Mouse (Mus musculus): ENCODE measurements around the gene Zfp568. TPM values are rescaled to one million over a fixed set of nuclear protein-coding genes. Genes with fewer than 3 reads are reported as not detected.

Zfp568 gene
- 14.0 and 14.1 TPM in 2 replicates for polyA plus RNA-seq (2016; fragmentation: Nextera tagmentation; extraction: Ambion mirVana)

DNA sequence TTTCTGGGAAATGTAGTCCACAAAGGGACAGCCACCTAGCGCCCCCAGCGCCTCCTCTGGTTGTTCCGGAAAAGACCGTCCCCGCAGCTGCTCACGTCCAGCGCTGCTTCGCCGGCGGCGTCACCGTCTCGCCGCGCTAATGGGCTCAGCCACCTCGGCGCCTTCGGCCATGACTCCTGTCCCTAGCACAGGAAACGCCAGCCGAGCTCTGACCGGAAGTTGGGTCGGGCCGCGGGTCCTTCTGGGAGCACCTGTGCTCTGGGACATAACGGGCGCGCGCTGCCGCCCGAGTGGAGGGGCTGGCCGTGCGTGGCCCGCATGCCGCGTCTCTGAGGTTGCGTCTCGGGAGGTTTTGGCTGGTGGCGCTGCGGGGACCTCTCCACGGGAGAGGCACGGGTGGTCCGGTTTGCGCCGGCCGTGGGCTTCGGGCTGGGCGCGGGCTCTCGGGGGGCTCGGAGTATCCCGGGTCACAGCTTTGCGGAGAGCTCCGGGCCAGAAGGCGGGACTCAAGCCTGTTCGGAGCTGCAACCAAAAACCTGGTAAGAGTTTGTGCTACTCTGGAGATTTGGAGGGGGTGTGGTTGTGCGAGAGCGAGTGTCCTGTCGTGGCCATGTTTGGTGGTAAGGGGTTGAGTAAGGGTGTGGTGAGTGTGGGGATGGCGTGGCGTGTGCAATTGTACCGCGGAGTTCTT lies at the start of gene Zfp568:
Gene Zfp568 (plus strand): TSS at position 266 of the 691 bp plus-strand sequence.
- WGBS = under 1% methylated on average over 62 of the region's 62 CpGs
- peak within 1 kb of the TSS; percentile 62 for H3K4me2 ChIP-seq (replicated peaks)
- no peaks in the 10 kb centered on the region for H3K27me3 ChIP-seq
- peak within 1 kb of the TSS; percentile 87 for H3K9ac ChIP-seq (replicated peaks)
- H3K4me1 ChIP-seq = peaks cover 19% of the 10 kb centered on the region
- H3K9me3 ChIP-seq = no peaks in the 10 kb centered on the region
- peaks cover 26% of the 10 kb centered on the region for H3K36me3 ChIP-seq
- H3K27ac ChIP-seq (replicated peaks) = peak within 1 kb of the TSS; percentile 92
- H3K4me3 ChIP-seq = peak within 1 kb of the TSS; percentile 86
- ATAC-seq (ENCODE audit: low FRiP score, low read depth) = peak; percentile 97

DNA sequence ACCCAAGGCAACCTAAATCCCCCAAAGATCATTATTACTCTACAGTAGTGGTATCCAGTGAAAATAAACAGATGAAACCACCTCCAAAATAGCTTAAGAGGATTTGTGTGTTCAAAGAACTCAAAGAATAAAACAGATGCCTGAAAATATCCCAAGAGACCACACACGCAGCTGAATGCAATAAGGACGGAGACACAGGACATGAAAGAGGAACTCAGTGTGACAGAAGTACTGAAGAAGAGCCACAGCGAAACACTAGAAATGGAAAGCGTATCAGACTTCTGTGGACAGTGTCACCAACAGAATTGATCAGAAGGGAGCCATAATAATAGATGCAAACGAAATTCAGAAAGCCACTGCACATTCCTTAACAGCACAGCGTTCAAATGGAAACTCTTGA lies 44.9 kb upstream of the Zfp568 start:
- no peaks in the 10 kb centered on the region for H3K27me3 ChIP-seq
- H3K4me2 ChIP-seq (replicated peaks) = no peak overlapping the region
- H3K9ac ChIP-seq (replicated peaks) = no peak overlapping the region
- H3K4me1 ChIP-seq = no peaks in the 10 kb centered on the region
- WGBS = 77% methylated on average over 6 of the region's 6 CpGs
- ATAC-seq (ENCODE audit: low FRiP score, low read depth) = no peak
- H3K9me3 ChIP-seq = no peaks in the 10 kb centered on the region
- H3K36me3 ChIP-seq = peaks cover 67% of the 10 kb centered on the region
- H3K4me3 ChIP-seq = no peak overlapping the region
- no peak overlapping the region for H3K27ac ChIP-seq (replicated peaks)

DNA sequence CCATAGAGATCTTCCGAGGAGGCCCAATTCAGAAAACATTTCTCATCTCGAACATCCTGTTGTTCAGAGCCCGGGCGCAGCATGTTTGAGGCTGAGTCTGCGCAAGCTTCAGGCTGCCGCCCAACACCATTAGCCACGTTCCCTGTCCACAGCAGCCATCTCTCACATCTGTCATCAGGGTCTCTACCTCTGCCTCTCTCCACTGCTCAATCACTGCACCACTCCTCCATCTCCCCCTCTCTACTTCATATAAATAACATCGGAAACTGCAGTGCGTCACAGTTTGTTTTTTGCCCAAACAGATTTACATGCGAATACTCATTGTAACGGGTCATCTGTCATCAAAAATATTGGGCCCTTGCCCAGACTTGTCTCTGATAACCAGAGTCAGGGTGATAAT lies 42.7 kb upstream of the Zfp568 start:
- H3K27ac ChIP-seq (replicated peaks) = no peak overlapping the region
- no peaks in the 10 kb centered on the region for H3K4me1 ChIP-seq
- no peak overlapping the region for H3K4me2 ChIP-seq (replicated peaks)
- no peak for ATAC-seq (ENCODE audit: low FRiP score, low read depth)
- no peaks in the 10 kb centered on the region for H3K27me3 ChIP-seq
- 93% methylated on average over 11 of the region's 11 CpGs for WGBS
- no peaks in the 10 kb centered on the region for H3K9me3 ChIP-seq
- H3K4me3 ChIP-seq = no peak overlapping the region
- H3K9ac ChIP-seq (replicated peaks) = no peak overlapping the region
- peaks cover 45% of the 10 kb centered on the region for H3K36me3 ChIP-seq

DNA sequence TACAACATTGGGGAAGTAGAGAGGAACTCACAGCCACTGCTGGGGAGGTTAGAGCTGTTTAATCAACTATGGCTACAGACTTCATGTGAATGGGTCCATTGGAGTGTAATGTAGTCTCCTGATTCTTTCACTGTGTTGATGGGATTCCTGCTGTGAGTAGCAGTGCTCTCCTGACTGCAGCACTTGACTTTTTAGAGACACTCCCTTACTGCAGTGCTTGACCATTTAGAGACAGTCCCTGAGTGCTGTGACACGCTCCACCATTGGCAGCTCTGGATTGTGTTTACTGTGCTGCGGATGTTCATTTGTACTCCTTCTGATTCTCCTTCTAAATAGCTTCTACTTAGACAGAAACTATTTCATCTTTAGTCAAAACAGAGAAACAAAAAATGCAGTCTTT lies 41.0 kb upstream of the Zfp568 start:
- 51% methylated on average over 2 of the region's 2 CpGs for WGBS
- Histone ChIP-seq H3K9me3 (no peaks in the 10 kb centered on the region), H3K27ac (replicated peaks) (no peak overlapping the region), H3K36me3 (peaks cover 36% of the 10 kb centered on the region), H3K4me3 (no peak overlapping the region), H3K4me2 (replicated peaks) (no peak overlapping the region), H3K9ac (replicated peaks) (no peak overlapping the region), H3K4me1 (no peaks in the 10 kb centered on the region), H3K27me3 (no peaks in the 10 kb centered on the region)
- ATAC-seq (ENCODE audit: low FRiP score, low read depth) = no peak

DNA sequence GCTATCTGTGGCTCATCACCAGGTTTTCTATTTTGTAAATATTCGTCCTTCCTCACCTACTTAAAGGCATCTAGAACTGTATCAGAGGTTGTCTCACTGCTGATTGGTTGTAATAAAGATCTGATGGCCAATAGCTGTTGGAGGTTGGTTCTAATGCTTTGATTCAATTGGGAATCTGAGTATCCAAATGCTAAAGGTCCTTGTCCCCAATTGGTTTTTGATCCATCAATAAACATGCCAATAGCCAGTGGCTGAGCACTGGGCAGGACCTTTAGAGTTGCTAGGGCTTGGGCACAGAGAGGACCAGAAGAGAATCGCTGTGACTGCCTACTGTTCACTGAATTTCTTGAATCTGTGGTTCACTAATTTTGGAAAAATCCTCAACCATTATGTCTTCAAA lies 40.0 kb upstream of the Zfp568 start:
- Histone ChIP-seq H3K4me2 (replicated peaks) (no peak overlapping the region), H3K27me3 (no peaks in the 10 kb centered on the region), H3K9ac (replicated peaks) (no peak overlapping the region), H3K36me3 (peaks cover 39% of the 10 kb centered on the region), H3K27ac (replicated peaks) (no peak overlapping the region), H3K9me3 (no peaks in the 10 kb centered on the region), H3K4me3 (no peak overlapping the region), H3K4me1 (no peaks in the 10 kb centered on the region)
- ATAC-seq (ENCODE audit: low FRiP score, low read depth) = no peak
- 78% methylated on average over 2 of the region's 2 CpGs for WGBS

DNA sequence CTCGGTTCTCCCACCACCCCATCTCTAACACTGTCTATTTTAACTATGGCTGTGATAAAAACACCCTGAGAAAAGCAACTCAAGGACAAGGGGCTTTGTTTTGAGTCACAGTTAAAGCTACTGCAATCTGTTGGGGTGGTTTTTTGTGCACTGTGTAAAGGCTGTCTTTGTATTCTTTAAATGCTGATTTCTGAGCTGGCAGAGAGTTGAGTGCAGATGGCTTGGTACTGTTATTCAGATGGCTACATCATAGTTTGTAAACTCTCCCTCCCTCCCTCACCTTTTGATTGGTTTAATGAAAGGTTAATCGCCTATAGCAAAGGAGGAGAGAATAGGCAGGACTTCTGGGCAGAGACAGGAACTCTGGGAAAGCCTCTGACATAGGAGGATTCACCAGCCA lies 39.6 kb upstream of the Zfp568 start:
- H3K27ac ChIP-seq (replicated peaks) = no peak overlapping the region
- WGBS = 62% methylated on average over 2 of the region's 2 CpGs
- H3K4me2 ChIP-seq (replicated peaks) = no peak overlapping the region
- H3K9me3 ChIP-seq = no peaks in the 10 kb centered on the region
- H3K4me3 ChIP-seq = no peak overlapping the region
- H3K4me1 ChIP-seq = no peaks in the 10 kb centered on the region
- ATAC-seq (ENCODE audit: low FRiP score, low read depth) = no peak
- peaks cover 43% of the 10 kb centered on the region for H3K36me3 ChIP-seq
- H3K9ac ChIP-seq (replicated peaks) = no peak overlapping the region
- no peaks in the 10 kb centered on the region for H3K27me3 ChIP-seq

DNA sequence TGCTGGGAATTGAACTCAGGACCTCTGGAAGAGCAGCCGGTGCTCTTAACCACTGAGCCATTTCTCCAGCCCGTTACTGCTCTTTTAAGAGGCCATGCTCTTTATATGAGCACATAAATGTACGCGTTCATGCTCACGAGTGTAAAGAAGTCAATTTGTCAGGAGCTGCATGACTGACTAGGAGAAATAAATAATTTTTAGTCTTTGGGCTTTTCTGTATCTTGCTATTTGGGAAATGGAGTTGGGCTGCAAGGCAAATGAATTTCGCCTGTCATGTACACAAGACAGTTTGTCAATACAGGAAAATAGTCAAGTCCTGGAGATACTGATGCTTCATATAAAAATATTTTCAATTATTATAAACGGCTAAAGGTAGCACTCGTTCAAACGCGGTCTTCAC lies 30.7 kb upstream of the Zfp568 start:
- WGBS = 52% methylated on average over 10 of the region's 10 CpGs

DNA sequence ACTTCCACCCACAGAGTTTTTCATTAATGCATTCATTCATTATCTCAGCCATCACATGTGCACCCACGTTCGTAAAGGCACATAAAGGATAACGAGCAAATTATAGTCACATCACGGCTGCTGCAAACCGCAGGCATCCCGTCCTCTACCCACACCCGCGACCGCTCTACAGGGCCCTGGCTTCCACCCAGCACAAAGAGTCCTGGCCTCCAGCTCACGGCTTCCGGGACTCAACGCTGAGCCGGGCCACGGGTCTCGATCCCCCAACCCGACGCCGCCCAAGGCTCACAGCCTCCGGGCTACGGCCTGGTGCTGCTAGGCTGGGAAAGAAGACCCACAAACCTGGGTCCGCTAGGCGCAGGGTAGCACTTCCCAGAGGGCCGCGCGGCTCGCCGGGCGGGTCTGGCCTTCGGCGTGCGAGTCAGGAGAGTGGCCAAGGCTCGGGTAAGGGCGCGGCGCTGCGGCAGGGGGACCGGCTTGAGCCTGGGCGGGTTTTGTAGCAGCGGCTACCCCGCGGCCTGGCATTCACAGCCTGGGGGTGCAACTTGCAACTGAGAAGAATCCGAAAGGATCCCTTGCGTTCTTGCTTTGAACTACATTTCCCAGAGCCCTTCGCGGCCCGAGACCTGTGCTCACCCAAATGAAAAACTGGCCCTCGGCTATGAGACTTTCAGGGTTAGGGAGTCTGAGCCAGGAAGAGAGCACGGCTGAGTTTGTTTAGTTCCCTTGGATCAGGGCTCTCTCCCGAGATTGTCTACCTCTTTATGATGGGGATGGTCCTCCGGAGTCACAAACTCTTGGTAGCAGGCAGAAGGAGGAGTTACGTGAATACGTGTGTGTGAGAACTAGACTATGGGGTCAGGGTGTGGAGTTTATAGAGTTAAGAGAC lies 30.0 kb upstream of the Zfp568 start, which contains the start of gene Zfp74:
Gene Zfp74 (minus strand): TSS at position 577 of the 889 bp plus-strand sequence.
- peak within 1 kb of the TSS; percentile 61 for H3K4me3 ChIP-seq
- peaks cover 6% of the 10 kb centered on the region; the same call in 1 of the 2 replicates for H3K4me1 ChIP-seq
- H3K27ac ChIP-seq (replicated peaks) = peak within 1 kb of the TSS; percentile 93
- H3K27me3 ChIP-seq = no peaks in the 10 kb centered on the region
- peak within 1 kb of the TSS; percentile 77 for H3K9ac ChIP-seq (replicated peaks)
- peak within 1 kb of the TSS; percentile 59 for H3K4me2 ChIP-seq (replicated peaks)
- 2% methylated on average over 52 of the region's 52 CpGs for WGBS
- ATAC-seq (ENCODE audit: low FRiP score, low read depth) = peak; percentile 94
- peaks cover 26% of the 10 kb centered on the region for H3K36me3 ChIP-seq
- H3K9me3 ChIP-seq = no peaks in the 10 kb centered on the region

More for the DNA sequence above, 30.7 kb upstream of the Zfp568 start:
- peak overlapping the region; percentile 77; the same call in 1 of the 2 replicates for H3K9ac ChIP-seq (replicated peaks)
- peak overlapping the region; percentile 93 for H3K27ac ChIP-seq (replicated peaks)
- H3K27me3 ChIP-seq = no peaks in the 10 kb centered on the region
- H3K4me3 ChIP-seq = peak overlapping the region; percentile 61
- H3K4me2 ChIP-seq (replicated peaks) = peak overlapping the region; percentile 59
- H3K4me1 ChIP-seq = peaks cover 6% of the 10 kb centered on the region; the same call in 1 of the 2 replicates
- peaks cover 31% of the 10 kb centered on the region for H3K36me3 ChIP-seq
- no peak for ATAC-seq (ENCODE audit: low FRiP score, low read depth)
- H3K9me3 ChIP-seq = no peaks in the 10 kb centered on the region

DNA sequence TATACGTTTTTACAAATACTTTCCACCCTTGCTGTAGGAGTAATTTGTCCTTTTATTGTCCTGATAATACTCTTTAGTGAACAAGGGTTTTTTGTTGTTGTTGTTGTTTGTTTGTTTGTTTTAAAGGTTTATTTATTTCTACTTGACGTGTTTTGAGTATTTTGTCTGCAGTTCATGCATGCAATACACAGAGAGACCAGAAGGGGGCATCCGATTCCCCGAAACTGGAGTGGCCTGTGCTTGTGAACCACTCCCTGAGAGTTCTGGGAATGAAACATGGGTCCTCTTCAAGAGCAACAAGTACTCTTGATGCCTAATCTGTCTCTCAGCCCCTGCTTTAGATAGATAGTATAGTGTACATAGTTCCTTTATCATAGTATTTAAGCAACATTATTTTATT lies 29.0 kb upstream of the Zfp568 start:
- Histone ChIP-seq H3K4me2 (replicated peaks) (0 out of 2 replicates have a peak overlapping the region, but pooled peaks have one; percentile 59), H3K9ac (replicated peaks) (no peak overlapping the region), H3K4me1 (peaks cover 6% of the 10 kb centered on the region; the same call in 1 of the 2 replicates), H3K27ac (replicated peaks) (no peak overlapping the region), H3K36me3 (peaks cover 19% of the 10 kb centered on the region), H3K9me3 (no peaks in the 10 kb centered on the region), H3K27me3 (no peaks in the 10 kb centered on the region), H3K4me3 (no peak overlapping the region)
- no peak for ATAC-seq (ENCODE audit: low FRiP score, low read depth)
- 16% methylated on average over 4 of the region's 4 CpGs for WGBS

DNA sequence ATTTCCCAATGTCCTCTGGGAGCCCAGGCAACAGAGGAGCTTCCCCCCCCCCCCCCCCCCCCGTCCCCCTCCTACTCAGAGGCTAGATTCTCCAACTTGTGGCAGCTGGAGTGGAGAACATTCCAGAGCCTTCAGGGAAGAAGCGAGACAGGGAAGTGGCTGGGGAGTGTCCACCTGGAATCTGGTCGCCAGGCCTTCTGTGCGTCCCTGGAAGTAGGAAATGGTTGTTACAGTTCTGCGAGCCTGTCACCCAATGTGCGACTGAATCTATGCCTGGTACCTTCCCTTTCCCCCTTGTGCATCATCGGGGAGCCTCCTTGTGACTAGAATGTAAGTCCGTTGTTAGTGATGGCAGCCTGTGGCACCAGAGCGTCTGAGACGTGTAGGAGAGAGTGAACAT lies 27.5 kb upstream of the Zfp568 start:
- 70% methylated on average over 9 of the region's 10 CpGs for WGBS
- ATAC-seq (ENCODE audit: low FRiP score, low read depth) = no peak
- Histone ChIP-seq H3K27ac (replicated peaks) (no peak overlapping the region), H3K36me3 (peaks cover 3% of the 10 kb centered on the region; the same call in 1 of the 2 replicates), H3K9me3 (no peaks in the 10 kb centered on the region), H3K4me3 (no peak overlapping the region), H3K4me2 (replicated peaks) (no peak overlapping the region), H3K27me3 (no peaks in the 10 kb centered on the region), H3K9ac (replicated peaks) (no peak overlapping the region), H3K4me1 (peaks cover 6% of the 10 kb centered on the region; the same call in 1 of the 2 replicates)

DNA sequence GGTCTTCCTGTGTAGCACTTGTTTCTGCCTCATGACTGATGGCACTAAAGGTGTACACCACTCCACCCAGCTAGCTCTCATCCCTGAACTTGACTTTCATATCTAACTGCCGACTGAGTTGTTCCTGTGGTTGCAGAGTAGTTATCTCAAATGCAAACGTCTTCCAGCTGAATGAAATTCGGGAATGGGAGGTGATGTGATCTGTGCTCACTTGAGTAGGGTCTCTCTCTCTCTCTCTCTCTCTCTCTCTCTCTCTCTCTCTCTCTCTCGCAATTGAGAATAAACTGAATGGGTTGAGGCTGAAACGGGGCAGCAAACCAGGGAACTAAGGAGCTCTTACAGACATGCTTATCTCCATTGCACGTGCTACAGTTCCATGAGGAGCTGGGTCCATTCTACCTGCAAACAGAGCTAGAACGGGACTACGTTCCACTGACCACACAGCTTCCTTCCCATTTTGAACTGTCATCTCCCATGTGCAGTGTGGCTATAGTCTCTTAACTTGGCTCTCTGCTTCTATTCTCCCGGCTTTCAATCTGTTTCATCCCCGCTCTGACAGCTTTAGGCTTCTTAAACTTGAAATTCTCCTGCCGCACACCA lies 25.5 kb upstream of the Zfp568 start:
- WGBS = 88% methylated on average over 11 of the region's 11 CpGs
- H3K36me3 ChIP-seq = no peaks in the 10 kb centered on the region
- ATAC-seq (ENCODE audit: low FRiP score, low read depth) = no peak

More for the DNA sequence above, 25.5 kb upstream of the Zfp568 start:
- Histone ChIP-seq H3K9me3 (no peaks in the 10 kb centered on the region), H3K9ac (replicated peaks) (no peak overlapping the region), H3K4me1 (peaks cover 3% of the 10 kb centered on the region; the same call in 1 of the 2 replicates), H3K4me2 (replicated peaks) (no peak overlapping the region), H3K27ac (replicated peaks) (no peak overlapping the region), H3K4me3 (no peak overlapping the region), H3K27me3 (no peaks in the 10 kb centered on the region)
